Mouse (Mus musculus) intestine, postnatal 0 days (tissue): ENCODE data around the gene Itga7. TPM values are rescaled to one million over a fixed set of nuclear protein-coding genes. Genes with fewer than 3 reads are reported as not detected.

Experiments used
- ATAC-seq: fragments of 200-750 bp; cut with Nextera tagmentation; 2 replicates; pipeline ENCODE4 v1.8.0; 2017; ENCODE audit warnings: mild to moderate bottlenecking, moderate TSS enrichment, moderate library complexity
- H3K27ac ChIP-seq: fragments of 300-500 bp; sonication (generic); 2 replicates; pipeline ENCODE4 v1.5.1; 2014; ENCODE audit warnings: mild to moderate bottlenecking, low read depth, low read length, moderate library complexity
- H3K27me3 ChIP-seq: fragments of 300-500 bp; sonication (generic); replicated peaks from 2 replicates; pipeline ENCODE4 v1.6.1; 2014; ENCODE audit warnings: low read length, mixed read lengths; ENCODE audit not compliant: control insufficient read depth, insufficient read depth
- H3K36me3 ChIP-seq: fragments of 300-500 bp; sonication (generic); 2 replicates; pipeline ENCODE4 v1.6.1; 2014; ENCODE audit warnings: mild to moderate bottlenecking, moderate library complexity; ENCODE audit not compliant: control insufficient read depth, insufficient read depth
- H3K4me1 ChIP-seq: fragments of 300-500 bp; sonication (generic); replicated peaks from 2 replicates; pipeline ENCODE4 v1.6.1; 2014; ENCODE audit warnings: antibody characterized with exemption, low read length, mixed read lengths; ENCODE audit not compliant: control insufficient read depth, insufficient read depth
- H3K4me2 ChIP-seq: fragments of 300-500 bp; sonication (generic); replicated peaks from 2 replicates; pipeline ENCODE4 v1.6.1; 2014; ENCODE audit warnings: low read depth, mild to moderate bottlenecking, moderate library complexity
- H3K4me3 ChIP-seq: fragments of 300-500 bp; sonication (generic); 2 replicates; pipeline ENCODE4 v1.5.1; 2014; ENCODE audit warnings: low read depth, low read length
- H3K9ac ChIP-seq: fragments of 300-500 bp; sonication (generic); 2 replicates; pipeline ENCODE4 v1.6.1; 2014; ENCODE audit warnings: mild to moderate bottlenecking, low read depth, low read length
- H3K9me3 ChIP-seq: fragments of 300-500 bp; sonication (generic); 2 replicates; pipeline ENCODE4 v1.6.1; 2016; ENCODE audit warnings: mixed run types; ENCODE audit not compliant: control insufficient read depth
- CTCF ChIP-seq: sonication (generic); IDR thresholded peaks from 2 replicates; pipeline ENCODE4 v1.5.1; 2016; ENCODE audit warnings: low read depth, mild to moderate bottlenecking, control low read depth, antibody characterized with exemption, moderate library complexity
- WGBS: fragments of 180-500 bp; shearing (Covaris S2); extraction: QIAGEN DNeasy Blood & Tissue Kit; methylation state at CpG from one replicate; pipeline ENCODE4 v1.1.7; 2014; 5-methylcytosine and 5-hydroxymethylcytosine counted together
- polyA plus RNA-seq: library from polyadenylated mRNA; unstranded; fragments of >200 nt; fragmentation: Nextera tagmentation; extraction: Ambion mirVana; gene quantifications from 2 replicates; pipeline ENCODE4 v1.2.1, GENCODE M21; 2015

The Itga7 gene
- polyA plus RNA-seq, 1 experiment from 2014 or later: 3.1 TPM

- 9% methylated on average over 9 of the region's 9 CpGs for WGBS
- H3K36me3 ChIP-seq: no peaks in the 10 kb centered on the region
These were observed 41.4 kb upstream of the Itga7 start for GRCm38 (mm10) chr10:128892246-128892645.

GRCm38 (mm10) chr10:128895437-128895836 is 38.2 kb upstream of the Itga7 start:
- H3K36me3 ChIP-seq: no peaks in the 10 kb centered on the region
- peaks cover 19% of the 10 kb centered on the region for H3K27me3 ChIP-seq
- H3K9ac ChIP-seq: no peak overlapping the region
- under 1% methylated on average over 9 of the region's 9 CpGs for WGBS
- ATAC-seq: peak; percentile 52; the same call in 1 of the 2 replicates
- TF ChIP-seq CTCF: peak; percentile 84
- no peak overlapping the region for H3K4me3 ChIP-seq
- no peaks in the 10 kb centered on the region for H3K4me1 ChIP-seq
- no peaks in the 10 kb centered on the region for H3K9me3 ChIP-seq
- H3K4me2 ChIP-seq: peak overlapping the region; percentile 37
- no peak overlapping the region for H3K27ac ChIP-seq

More at GRCm38 (mm10) chr10:128892246-128892645, 41.4 kb upstream of the Itga7 start:
- H3K4me3 ChIP-seq: peak overlapping the region; percentile 53
- peak overlapping the region; percentile 100 for H3K4me2 ChIP-seq
- peaks cover 19% of the 10 kb centered on the region for H3K27me3 ChIP-seq
- ATAC-seq: no peak
- H3K9me3 ChIP-seq: no peaks in the 10 kb centered on the region
- H3K27ac ChIP-seq: no peak overlapping the region
- no peaks in the 10 kb centered on the region for H3K4me1 ChIP-seq
- 0 out of 2 replicates have a peak overlapping the region, but pooled peaks have one; percentile 2 for H3K9ac ChIP-seq
- TF ChIP-seq CTCF: no peak

- Histone ChIP-seq H3K9me3 (no peaks in the 10 kb centered on the region), H3K9ac (no peak overlapping the region), H3K36me3 (no peaks in the 10 kb centered on the region), H3K4me3 (no peak overlapping the region), H3K4me1 (no peaks in the 10 kb centered on the region), H3K27ac (no peak overlapping the region), H3K27me3 (peaks cover 19% of the 10 kb centered on the region), H3K4me2 (peak overlapping the region; percentile 37)
- ATAC-seq: 0 out of 2 replicates have a peak, but pooled peaks have one; percentile 20
- WGBS: 16% methylated on average over 17 of the region's 17 CpGs
- TF ChIP-seq CTCF: no peak
These were observed 37.5 kb upstream of the Itga7 start for GRCm38 (mm10) chr10:128895952-128896693.

- H3K27ac ChIP-seq: no peak overlapping the region
- H3K9ac ChIP-seq: no peak overlapping the region
- 43% methylated on average over 1 of the region's 1 CpGs for WGBS
- no peaks in the 10 kb centered on the region for H3K4me1 ChIP-seq
- no peak for TF ChIP-seq CTCF
- H3K4me2 ChIP-seq: no peak overlapping the region
- no peak overlapping the region for H3K4me3 ChIP-seq
- H3K27me3 ChIP-seq: peaks cover 19% of the 10 kb centered on the region
- H3K36me3 ChIP-seq: no peaks in the 10 kb centered on the region
- no peaks in the 10 kb centered on the region for H3K9me3 ChIP-seq
- ATAC-seq: no peak
These were observed 36.8 kb upstream of the Itga7 start for GRCm38 (mm10) chr10:128896807-128897206.

- TF ChIP-seq CTCF: no peak
- Histone ChIP-seq H3K4me1 (no peaks in the 10 kb centered on the region), H3K27me3 (peaks cover 16% of the 10 kb centered on the region), H3K36me3 (no peaks in the 10 kb centered on the region), H3K9me3 (no peaks in the 10 kb centered on the region), H3K4me2 (no peak overlapping the region), H3K4me3 (no peak overlapping the region), H3K9ac (no peak overlapping the region), H3K27ac (no peak overlapping the region)
- 15% methylated on average over 1 of the region's 1 CpGs for WGBS
- no peak for ATAC-seq
These were observed 36.1 kb upstream of the Itga7 start for GRCm38 (mm10) chr10:128897501-128897900.

- no peaks in the 10 kb centered on the region for H3K4me1 ChIP-seq
- H3K9me3 ChIP-seq: no peaks in the 10 kb centered on the region
- peaks cover 11% of the 10 kb centered on the region for H3K27me3 ChIP-seq
- 75% methylated on average over 6 of the region's 6 CpGs for WGBS
- H3K4me3 ChIP-seq: no peak overlapping the region
- no peaks in the 10 kb centered on the region for H3K36me3 ChIP-seq
- no peak for TF ChIP-seq CTCF
- H3K9ac ChIP-seq: no peak overlapping the region
- H3K27ac ChIP-seq: no peak overlapping the region
- no peak overlapping the region for H3K4me2 ChIP-seq
- ATAC-seq: no peak
These were observed 33.7 kb upstream of the Itga7 start for GRCm38 (mm10) chr10:128899759-128900490.
